Mouse (Mus musculus) G1E (cell line): ENCODE data around the gene Acot5. TPM values are rescaled to one million over a fixed set of nuclear protein-coding genes. Genes with fewer than 3 reads are reported as not detected.

Experiments used
- ATAC-seq: 2 replicates; pipeline ENCODE4 v1.8.0; 2016; ENCODE audit warnings: mild to moderate bottlenecking; ENCODE audit not compliant: insufficient number of reproducible peaks, poor library complexity, low FRiP score, severe bottlenecking; ENCODE audit errors: extremely low read depth
- DNase-seq: peaks from one replicate; pipeline ENCODE4 v3.0.0; 2012; ENCODE audit warnings: low spot score
- H3K27me3 ChIP-seq: 2 replicates; pipeline ENCODE4 v1.6.1; 2012; ENCODE audit warnings: mild to moderate bottlenecking, low read length, inconsistent platforms; ENCODE audit not compliant: insufficient read depth
- H3K36me3 ChIP-seq: replicated peaks from 2 replicates; pipeline ENCODE3; 2012; ENCODE audit warnings: mild to moderate bottlenecking, inconsistent platforms
- H3K4me1 ChIP-seq: 2 replicates; pipeline ENCODE4 v1.6.1; 2012; ENCODE audit warnings: low read depth, low read length, inconsistent platforms, mixed read lengths; ENCODE audit not compliant: insufficient read depth
- H3K4me3 ChIP-seq: 2 replicates; pipeline ENCODE4 v1.5.1; 2012; ENCODE audit warnings: low read depth, mild to moderate bottlenecking, inconsistent platforms, low read length, moderate library complexity, mixed read lengths
- H3K9me3 ChIP-seq: replicated peaks from 2 replicates; pipeline ENCODE4 v1.6.1; 2012; ENCODE audit warnings: inconsistent platforms
- CTCF ChIP-seq: IDR thresholded peaks from 2 replicates; pipeline ENCODE4 v1.5.1; 2012; ENCODE audit warnings: low read depth, low read length, inconsistent platforms, mixed read lengths
- GATA1 ChIP-seq: IDR thresholded peaks from 2 replicates; pipeline ENCODE4 v1.6.1; 2012; ENCODE audit warnings: borderline replicate concordance, low read length, inconsistent platforms, mixed read lengths
- GATA2 ChIP-seq: IDR thresholded peaks from 2 replicates; pipeline ENCODE4 v1.6.1; 2012; ENCODE audit warnings: low read depth, low read length, inconsistent platforms, borderline replicate concordance
- POLR2AphosphoS5 ChIP-seq: IDR thresholded peaks from 2 replicates; pipeline ENCODE4 v1.6.1; 2012; ENCODE audit warnings: low read depth, low read length, inconsistent platforms; ENCODE audit not compliant: insufficient replicate concordance
- TAL1 ChIP-seq: conservative IDR thresholded peaks from 2 replicates; pipeline ENCODE4 v1.6.1; 2012; ENCODE audit warnings: low read depth, low read length, inconsistent platforms, mixed read lengths
- polyA plus RNA-seq: library from polyadenylated mRNA; stranded (reverse); fragments of >175 nt; gene quantifications from 2 replicates; pipeline ENCODE4 v1.2.3, GENCODE M21; 2012
- total RNA-seq, 2 experiments: library from RNA; stranded (forward) in 1 of 2; stranded (reverse) in 1 of 2; fragments of 200-1000 nt in 1 of 2; fragments of >200 nt in 1 of 2; fragmentation: Nextera tagmentation in 1 of 2; gene quantifications; 2 replicates each; pipeline ENCODE4 v1.2.3; 2014 to 2017

Gene Acot5
- total and polyA plus RNA-seq, 3 experiments: not detected

GRCm38 (mm10) chr12:84101493-84101845 lies 32.3 kb downstream of the Acot5 start:
- Histone ChIP-seq H3K27me3 (peaks cover 22% of the 10 kb centered on the region), H3K4me3 (no peak overlapping the region), H3K4me1 (no peaks in the 10 kb centered on the region), H3K36me3 (no peaks in the 10 kb centered on the region), H3K9me3 (no peaks in the 10 kb centered on the region)
- TF ChIP-seq POLR2AphosphoS5 (no peak), GATA1 (no peak), CTCF (no peak), TAL1 (no peak), GATA2 (no peak)
- ATAC-seq (no peak), DNase-seq (no peak)

GRCm38 (mm10) chr12:84107012-84107411 lies 37.9 kb downstream of the Acot5 start:
- no peak for TF ChIP-seq GATA1
- no peak for TF ChIP-seq CTCF
- no peak for TF ChIP-seq POLR2AphosphoS5
- TF ChIP-seq TAL1: no peak
- no peak for TF ChIP-seq GATA2
- H3K9me3 ChIP-seq: no peaks in the 10 kb centered on the region
- no peaks in the 10 kb centered on the region for H3K36me3 ChIP-seq
- H3K27me3 ChIP-seq: peaks cover 8% of the 10 kb centered on the region
- ATAC-seq (no peak), DNase-seq (no peak)
- H3K4me1 ChIP-seq: peaks cover 6% of the 10 kb centered on the region; the same call in 1 of the 2 replicates
- H3K4me3 ChIP-seq: no peak overlapping the region

DNA sequence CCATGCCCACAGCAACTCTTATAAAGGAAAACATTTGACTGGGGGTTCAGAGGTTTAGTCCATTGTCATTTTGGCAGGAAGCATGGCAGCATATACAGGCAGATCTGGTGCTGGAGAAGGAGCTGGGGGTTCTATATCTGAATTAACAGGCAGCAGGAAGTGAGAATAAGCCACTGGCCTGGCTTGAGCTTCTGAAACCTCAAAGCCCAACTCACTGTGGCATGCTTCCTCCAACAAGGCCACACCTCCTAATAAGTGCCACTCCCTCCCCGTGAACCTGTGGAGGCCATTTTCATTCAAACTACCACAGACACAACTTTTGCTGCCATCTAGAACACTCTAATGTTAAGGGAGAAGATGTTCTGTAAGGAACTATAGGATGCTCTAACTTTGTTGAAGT lies 38.6 kb downstream of the Acot5 start:
- ATAC-seq (no peak), DNase-seq (no peak)
- no peak overlapping the region for H3K4me3 ChIP-seq
- H3K4me1 ChIP-seq: peaks cover 6% of the 10 kb centered on the region; the same call in 1 of the 2 replicates
- no peaks in the 10 kb centered on the region for H3K36me3 ChIP-seq
- H3K9me3 ChIP-seq: no peaks in the 10 kb centered on the region
- peaks cover 10% of the 10 kb centered on the region for H3K27me3 ChIP-seq
- no peak for TF ChIP-seq GATA1
- TF ChIP-seq GATA2: no peak
- no peak for TF ChIP-seq CTCF
- TF ChIP-seq POLR2AphosphoS5: no peak
- no peak for TF ChIP-seq TAL1

- TF ChIP-seq CTCF: no peak
- no peak for TF ChIP-seq TAL1
- no peak for TF ChIP-seq GATA1
- no peak for TF ChIP-seq GATA2
- no peak for TF ChIP-seq POLR2AphosphoS5
- H3K27me3 ChIP-seq: peaks cover 19% of the 10 kb centered on the region
- no peaks in the 10 kb centered on the region for H3K9me3 ChIP-seq
- no peaks in the 10 kb centered on the region for H3K36me3 ChIP-seq
- no peak overlapping the region for H3K4me3 ChIP-seq
- peaks cover 9% of the 10 kb centered on the region for H3K4me1 ChIP-seq
- DNase-seq (no peak), ATAC-seq (no peak)
Observed at GRCm38 (mm10) chr12:84109924-84110323, 40.8 kb downstream of the Acot5 start.

- ATAC-seq (no peak), DNase-seq (no peak)
- Histone ChIP-seq H3K9me3 (no peaks in the 10 kb centered on the region), H3K4me1 (peaks cover 9% of the 10 kb centered on the region), H3K27me3 (peaks cover 19% of the 10 kb centered on the region), H3K36me3 (no peaks in the 10 kb centered on the region), H3K4me3 (no peak overlapping the region)
- TF ChIP-seq GATA2 (no peak), GATA1 (no peak), TAL1 (no peak), CTCF (no peak), POLR2AphosphoS5 (no peak)
Observed at GRCm38 (mm10) chr12:84110814-84111213, 41.7 kb downstream of the Acot5 start.

- TF ChIP-seq CTCF (no peak), GATA2 (no peak), POLR2AphosphoS5 (no peak), TAL1 (no peak)
- peaks cover 3% of the 10 kb centered on the region for H3K4me1 ChIP-seq
- H3K4me3 ChIP-seq: no peak overlapping the region
- H3K36me3 ChIP-seq: no peaks in the 10 kb centered on the region
- H3K9me3 ChIP-seq: no peaks in the 10 kb centered on the region
- ATAC-seq: no peak
- no peak for DNase-seq
- peaks cover 18% of the 10 kb centered on the region for H3K27me3 ChIP-seq
Observed at GRCm38 (mm10) chr12:84113676-84114075, 44.6 kb downstream of the Acot5 start.
